Mouse (Mus musculus) G1E (cell line): ENCODE results near the gene Cox17.

Experiments
- CTCF ChIP-seq: IDR thresholded peaks from 2 replicates; pipeline ENCODE4 v1.5.1; 2012; ENCODE audit warnings: low read depth, low read length, inconsistent platforms, mixed read lengths
- GATA1 ChIP-seq: IDR thresholded peaks from 2 replicates; pipeline ENCODE4 v1.6.1; 2012; ENCODE audit warnings: borderline replicate concordance, low read length, inconsistent platforms, mixed read lengths
- GATA2 ChIP-seq: IDR thresholded peaks from 2 replicates; pipeline ENCODE4 v1.6.1; 2012; ENCODE audit warnings: low read depth, low read length, inconsistent platforms, borderline replicate concordance
- POLR2AphosphoS5 ChIP-seq: IDR thresholded peaks from 2 replicates; pipeline ENCODE4 v1.6.1; 2012; ENCODE audit warnings: low read depth, low read length, inconsistent platforms; ENCODE audit not compliant: insufficient replicate concordance
- TAL1 ChIP-seq: conservative IDR thresholded peaks from 2 replicates; pipeline ENCODE4 v1.6.1; 2012; ENCODE audit warnings: low read depth, low read length, inconsistent platforms, mixed read lengths

GRCm38 (mm10) chr16:38369992-38370484 is 23.2 kb downstream of the Cox17 start:
- TF ChIP-seq CTCF (no peak), GATA2 (no peak), POLR2AphosphoS5 (no peak), TAL1 (no peak), GATA1 (no peak)
